Mouse (Mus musculus) frontal cortex, postnatal 25 days (tissue): ENCODE measurements around the gene Cysltr2.

Experiments
- DNase-seq, 2 experiments: peaks; one replicate each; pipeline ENCODE4 v3.0.0; 2022; ENCODE audit warnings: low spot score in 2 of 2

Cysltr2 gene

GRCm38 (mm10) chr14:73048937-73049336 is at the start of gene Cysltr2:
Cysltr2 (minus strand) TSS chr14:73049114.
- DNase-seq, result no peak

GRCm38 (mm10) chr14:73094802-73095550 is 46.1 kb upstream of the Cysltr2 start:
- no peak for DNase-seq

- DNase-seq, result no peak
Measured at GRCm38 (mm10) chr14:73092871-73093270, 44.0 kb upstream of the Cysltr2 start.

- no peak for DNase-seq
Measured at GRCm38 (mm10) chr14:73088224-73088623, 39.3 kb upstream of the Cysltr2 start.

- DNase-seq, result no peak
Measured at GRCm38 (mm10) chr14:73087746-73088145, 38.8 kb upstream of the Cysltr2 start.

GRCm38 (mm10) chr14:73087247-73087646 is 38.3 kb upstream of the Cysltr2 start:
- DNase-seq, result no peak

- no peak for DNase-seq
Measured at GRCm38 (mm10) chr14:73086425-73086824, 37.5 kb upstream of the Cysltr2 start.

GRCm38 (mm10) chr14:73083563-73083962 is 34.6 kb upstream of the Cysltr2 start:
- no peak for DNase-seq

GRCm38 (mm10) chr14:73064460-73064859 is 15.5 kb upstream of the Cysltr2 start:
- DNase-seq, result no peak

GRCm38 (mm10) chr14:73058755-73059154 is 9.8 kb upstream of the Cysltr2 start:
- DNase-seq, result no peak

- no peak for DNase-seq
Measured at GRCm38 (mm10) chr14:73057764-73058163, 8.8 kb upstream of the Cysltr2 start.

- no peak for DNase-seq
Measured at GRCm38 (mm10) chr14:73056813-73057212, 7.9 kb upstream of the Cysltr2 start.

GRCm38 (mm10) chr14:73045199-73045928 is 3.5 kb downstream of the Cysltr2 start:
- DNase-seq, result no peak

- DNase-seq, result no peak
Measured at GRCm38 (mm10) chr14:73041689-73042088, 7.2 kb downstream of the Cysltr2 start.

GRCm38 (mm10) chr14:73033290-73033689 is 15.6 kb downstream of the Cysltr2 start:
- no peak for DNase-seq

- no peak for DNase-seq
Measured at GRCm38 (mm10) chr14:73031218-73031617, 17.7 kb downstream of the Cysltr2 start.

- DNase-seq, result no peak
Measured at GRCm38 (mm10) chr14:73017272-73017671, 31.6 kb downstream of the Cysltr2 start.

- DNase-seq, result no peak
Measured at GRCm38 (mm10) chr14:73015386-73015785, 33.5 kb downstream of the Cysltr2 start.

GRCm38 (mm10) chr14:73013723-73014544 is 35.0 kb downstream of the Cysltr2 start:
- DNase-seq, result no peak

GRCm38 (mm10) chr14:73001814-73002213 is 47.1 kb downstream of the Cysltr2 start:
- no peak for DNase-seq

GRCm38 (mm10) chr14:73000325-73000724 is 48.6 kb downstream of the Cysltr2 start:
- peak; percentile 36 to 53 for DNase-seq

- no peak for DNase-seq
Measured at GRCm38 (mm10) chr14:72998111-72998510, 50.8 kb downstream of the Cysltr2 start.
